Mouse (Mus musculus): Measurements from ENCODE around the gene Cyp46a1. TPM values are rescaled to one million over a fixed set of nuclear protein-coding genes. Genes with fewer than 3 reads are reported as not detected.

The Cyp46a1 gene
- polyA plus RNA-seq, 1 experiment from 2014 or later: 5.2 TPM

GRCm38 (mm10) chr12:108303778-108304365, 30.3 kb upstream of the Cyp46a1 start:
- Histone ChIP-seq H3K36me3 (ENCODE audit: insufficient read depth, low read length) (no peaks in the 10 kb centered on the region), H3K4me1 (replicated peaks; ENCODE audit: insufficient read depth, low read length) (peaks cover 5% of the 10 kb centered on the region), H3K27ac (no peak overlapping the region), H3K4me3 (replicated peaks; ENCODE audit: low read depth, low read length) (no peak overlapping the region), H3K9ac (ENCODE audit: low read depth, low read length) (no peak overlapping the region), H3K27me3 (ENCODE audit: insufficient read depth, low read length) (peaks cover 4% of the 10 kb centered on the region; the same call in 1 of the 2 replicates), H3K9me3 (replicated peaks; ENCODE audit: low read length) (no peaks in the 10 kb centered on the region), H3K4me2 (ENCODE audit: low read length) (no peak overlapping the region)
- no peak for ATAC-seq (replicated peaks; ENCODE audit: low FRiP score, low read depth)
- TF ChIP-seq CTCF (IDR thresholded peaks at IDR 0.05; ENCODE audit: low read depth): no peak
- 47% methylated on average over 6 of the region's 6 CpGs for WGBS
- no peak for DNase-seq (ENCODE audit: low spot score)

- TF ChIP-seq CTCF (IDR thresholded peaks at IDR 0.05; ENCODE audit: low read depth): no peak
- no peaks in the 10 kb centered on the region for H3K9me3 ChIP-seq (replicated peaks; ENCODE audit: low read length)
- no peak overlapping the region for H3K9ac ChIP-seq (ENCODE audit: low read depth, low read length)
- H3K4me3 ChIP-seq (replicated peaks; ENCODE audit: low read depth, low read length): no peak overlapping the region
- H3K4me1 ChIP-seq (replicated peaks; ENCODE audit: insufficient read depth, low read length): peaks cover 5% of the 10 kb centered on the region
- no peaks in the 10 kb centered on the region for H3K36me3 ChIP-seq (ENCODE audit: insufficient read depth, low read length)
- H3K4me2 ChIP-seq (ENCODE audit: low read length): no peak overlapping the region
- 70% methylated on average over 8 of the region's 8 CpGs for WGBS
- ATAC-seq (replicated peaks; ENCODE audit: low FRiP score, low read depth) (no peak), DNase-seq (ENCODE audit: low spot score) (no peak)
- H3K27me3 ChIP-seq (ENCODE audit: insufficient read depth, low read length): peaks cover 4% of the 10 kb centered on the region; the same call in 1 of the 2 replicates
- no peak overlapping the region for H3K27ac ChIP-seq
Observed at GRCm38 (mm10) chr12:108305172-108305571, 29.0 kb upstream of the Cyp46a1 start.

GRCm38 (mm10) chr12:108305812-108306794, 28.1 kb upstream of the Cyp46a1 start, which contains the start of gene Hhipl1:
Gene Hhipl1, plus strand, starts transcription at chr12:108306270.
- no peak; the same call in 1 of the 2 replicates for TF ChIP-seq CTCF (IDR thresholded peaks at IDR 0.05; ENCODE audit: low read depth)
- Histone ChIP-seq H3K4me2 (ENCODE audit: low read length) (peak within 1 kb of the TSS; percentile 95), H3K4me3 (replicated peaks; ENCODE audit: low read depth, low read length) (peak within 1 kb of the TSS; percentile 49), H3K27me3 (ENCODE audit: insufficient read depth, low read length) (peaks cover 4% of the 10 kb centered on the region; the same call in 1 of the 2 replicates), H3K27ac (no peak within 1 kb of the TSS), H3K36me3 (ENCODE audit: insufficient read depth, low read length) (no peaks in the 10 kb centered on the region), H3K9me3 (replicated peaks; ENCODE audit: low read length) (no peaks in the 10 kb centered on the region), H3K9ac (ENCODE audit: low read depth, low read length) (peak within 1 kb of the TSS; percentile 68), H3K4me1 (replicated peaks; ENCODE audit: insufficient read depth, low read length) (peaks cover 5% of the 10 kb centered on the region)
- ATAC-seq (replicated peaks; ENCODE audit: low FRiP score, low read depth): peak; percentile 37
- DNase-seq (ENCODE audit: low spot score): peak; percentile 79
- 2% methylated on average over 61 of the region's 67 CpGs for WGBS

DNA sequence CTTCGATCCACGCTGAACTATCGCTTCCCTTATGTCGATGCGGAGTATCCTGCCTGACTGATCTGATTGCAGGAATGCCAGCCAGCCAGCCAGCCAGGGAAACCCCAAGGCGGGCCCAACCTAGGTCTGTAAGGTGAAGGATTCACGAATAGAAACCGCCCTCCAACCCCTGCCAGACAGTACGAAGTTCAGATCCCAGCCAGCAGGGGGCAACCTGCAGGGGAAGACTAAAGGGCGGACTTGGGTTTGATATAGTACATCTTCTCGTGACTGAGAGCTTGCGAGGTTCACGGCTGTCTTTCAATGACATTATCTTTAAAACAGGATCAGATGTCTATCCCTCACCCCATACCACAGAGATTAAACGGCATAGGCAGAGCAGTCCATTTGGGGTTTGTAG, 26.6 kb upstream of the Cyp46a1 start:
- Histone ChIP-seq H3K27me3 (ENCODE audit: insufficient read depth, low read length) (peaks cover 4% of the 10 kb centered on the region; the same call in 1 of the 2 replicates), H3K9me3 (replicated peaks; ENCODE audit: low read length) (no peaks in the 10 kb centered on the region), H3K27ac (no peak overlapping the region), H3K4me2 (ENCODE audit: low read length) (no peak overlapping the region; the same call in 1 of the 2 replicates), H3K9ac (ENCODE audit: low read depth, low read length) (no peak overlapping the region), H3K4me3 (replicated peaks; ENCODE audit: low read depth, low read length) (no peak overlapping the region), H3K4me1 (replicated peaks; ENCODE audit: insufficient read depth, low read length) (peaks cover 8% of the 10 kb centered on the region), H3K36me3 (ENCODE audit: insufficient read depth, low read length) (no peaks in the 10 kb centered on the region)
- peak; percentile 67 for DNase-seq (ENCODE audit: low spot score)
- WGBS: 21% methylated on average over 14 of the region's 14 CpGs
- ATAC-seq (replicated peaks; ENCODE audit: low FRiP score, low read depth): no peak
- peak; percentile 80 for TF ChIP-seq CTCF (IDR thresholded peaks at IDR 0.05; ENCODE audit: low read depth)

- no peak for TF ChIP-seq CTCF (IDR thresholded peaks at IDR 0.05; ENCODE audit: low read depth)
- no peak overlapping the region for H3K4me3 ChIP-seq (replicated peaks; ENCODE audit: low read depth, low read length)
- H3K27ac ChIP-seq: no peak overlapping the region
- ATAC-seq (replicated peaks; ENCODE audit: low FRiP score, low read depth) (no peak), DNase-seq (ENCODE audit: low spot score) (no peak)
- H3K9me3 ChIP-seq (replicated peaks; ENCODE audit: low read length): no peaks in the 10 kb centered on the region
- WGBS: 77% methylated on average over 16 of the region's 16 CpGs
- H3K27me3 ChIP-seq (ENCODE audit: insufficient read depth, low read length): peaks cover 4% of the 10 kb centered on the region; the same call in 1 of the 2 replicates
- no peak overlapping the region for H3K9ac ChIP-seq (ENCODE audit: low read depth, low read length)
- H3K4me1 ChIP-seq (replicated peaks; ENCODE audit: insufficient read depth, low read length): peaks cover 8% of the 10 kb centered on the region
- no peak overlapping the region for H3K4me2 ChIP-seq (ENCODE audit: low read length)
- no peaks in the 10 kb centered on the region for H3K36me3 ChIP-seq (ENCODE audit: insufficient read depth, low read length)
Observed at GRCm38 (mm10) chr12:108308363-108308856, 25.8 kb upstream of the Cyp46a1 start.
